Mouse (Mus musculus) midbrain, embryonic 13.5 days (tissue): ENCODE measurements around the gene Sema3b. TPM values are rescaled to one million over a fixed set of nuclear protein-coding genes. Genes with fewer than 3 reads are reported as not detected.

Experiments
- polyA plus RNA-seq: library from polyadenylated mRNA; unstranded; fragments of >200 nt; fragmentation: Nextera tagmentation; extraction: Ambion mirVana; gene quantifications from 2 replicates; pipeline ENCODE4 v1.2.1, GENCODE M21; 2015

Sema3b gene
- polyA plus RNA-seq, 1 experiment from 2014 or later = 2.7 TPM

Other genes with a start within 250 kb of the Sema3b start
- gene Cacna2d2, start 209.6 kb downstream of the Sema3b start, polyA plus RNA-seq = 5.9 and 7.1 TPM in 2 replicates
- gene Tmem115, start 75.3 kb downstream of the Sema3b start, polyA plus RNA-seq = 38.6 and 41.3 TPM in 2 replicates
- 28.3 and 29.1 TPM in 2 replicates for gene Cyb561d2, start 67.0 kb downstream of the Sema3b start, polyA plus RNA-seq
- 67.7 and 70.8 TPM in 2 replicates for gene Nprl2, start 67.0 kb downstream of the Sema3b start, polyA plus RNA-seq
- gene Zmynd10, start 61.9 kb downstream of the Sema3b start, polyA plus RNA-seq = 1.1 and 1.5 TPM in 2 replicates
- gene Rassf1, start 57.7 kb downstream of the Sema3b start, polyA plus RNA-seq = 38.6 and 39.5 TPM in 2 replicates
- 93.2 and 109 TPM in 2 replicates for gene Tusc2, start 46.0 kb downstream of the Sema3b start, polyA plus RNA-seq
- gene Hyal2, start 41.3 kb downstream of the Sema3b start, polyA plus RNA-seq = 98.9 and 106 TPM in 2 replicates
- 7.0 and 10.0 TPM in 2 replicates for gene Hyal1, start 32.3 kb downstream of the Sema3b start, polyA plus RNA-seq
- gene Naa80, start 30.3 kb downstream of the Sema3b start, polyA plus RNA-seq = 16.5 and 19.1 TPM in 2 replicates
- 1.1 and 1.8 TPM in 2 replicates for gene Hyal3, start 28.4 kb downstream of the Sema3b start, polyA plus RNA-seq
- 13.5 and 14.7 TPM in 2 replicates for gene Ifrd2, start 21.6 kb downstream of the Sema3b start, polyA plus RNA-seq
- 399 and 416 TPM in 2 replicates for gene Gnai2, start 26.1 kb upstream of the Sema3b start, polyA plus RNA-seq
- 18.7 and 22.0 TPM in 2 replicates for gene Slc38a3, start 60.3 kb upstream of the Sema3b start, polyA plus RNA-seq
- gene Gnat1, start 70.5 kb upstream of the Sema3b start, polyA plus RNA-seq = 2.4 and 2.7 TPM in 2 replicates
- gene Sema3f, start 101.2 kb upstream of the Sema3b start, polyA plus RNA-seq = 18.9 and 24.6 TPM in 2 replicates
- 282 and 315 TPM in 2 replicates for gene Rbm5, start 161.8 kb upstream of the Sema3b start, polyA plus RNA-seq